In the genomic region with DNA sequence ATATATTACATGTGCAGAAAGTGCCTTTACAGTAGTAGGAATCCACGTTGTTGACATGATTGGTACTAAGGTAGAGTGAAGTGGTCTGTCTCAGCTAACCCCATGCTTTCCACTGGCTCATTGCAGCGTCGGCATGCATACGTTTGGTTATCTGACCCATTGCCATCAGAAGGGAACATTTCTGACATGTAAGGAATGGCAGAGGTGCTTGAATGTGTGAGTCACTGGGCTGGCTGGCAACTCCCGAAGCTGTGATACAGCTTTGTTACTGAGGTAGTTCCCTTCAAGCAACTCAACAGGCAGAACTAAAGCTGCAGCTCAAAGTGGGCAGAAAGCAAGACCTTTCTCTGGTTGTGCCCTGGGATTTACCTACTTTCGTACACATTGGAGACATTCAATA, we compare ENCODE assay signal across 25 mouse cellular contexts. TPM values are rescaled to one million over a fixed set of nuclear protein-coding genes. Genes with fewer than 3 reads are reported as not detected.
DNase-seq lines count a peak whose midpoint lies in the region; ATAC-seq lines count a peak whose summit lies in the region.
"Had no signal": no experiment of that assay in that cellular context is flagged by ENCODE, and none has a peak within 500 bp of the region (broad histone marks: within the 10 kb centered on the region; RNA-seq: fewer than 3 reads in every experiment).

No protein-coding gene starts in this region.

- H3K4me1 ChIP-seq in heart, embryonic 16.5 days (ENCODE audit: control insufficient read depth, insufficient read depth, low read length): peaks cover 5% of the 10 kb centered on the region; the same call in 1 of the 2 replicates
- no peaks in the 10 kb centered on the region for H3K4me1 ChIP-seq in hindbrain, embryonic 13.5 days (replicated peaks)
- H3K4me1 ChIP-seq: embryonic facial prominence, embryonic 12.5 days; embryonic facial prominence, embryonic 15.5 days; hindbrain, embryonic 15.5 days; intestine, embryonic 15.5 days had no signal

- H3K9me3 ChIP-seq in heart, embryonic 16.5 days (replicated peaks; ENCODE audit: control insufficient read depth, low read length): no peaks in the 10 kb centered on the region
- no peaks in the 10 kb centered on the region for H3K9me3 ChIP-seq in hindbrain, embryonic 13.5 days
- H3K9me3 ChIP-seq: embryonic facial prominence, embryonic 12.5 days; embryonic facial prominence, embryonic 15.5 days; heart, embryonic 13.5 days; hindbrain, embryonic 15.5 days; intestine, embryonic 15.5 days had no signal

- H3K36me3 ChIP-seq in heart, embryonic 16.5 days (ENCODE audit: control insufficient read depth, insufficient read depth): no peaks in the 10 kb centered on the region
- H3K36me3 ChIP-seq in hindbrain, embryonic 13.5 days: no peaks in the 10 kb centered on the region
- H3K36me3 ChIP-seq: embryonic facial prominence, embryonic 12.5 days; embryonic facial prominence, embryonic 15.5 days; heart, embryonic 13.5 days; hindbrain, embryonic 15.5 days; intestine, embryonic 15.5 days had no signal

- no peak overlapping the region for H3K4me3 ChIP-seq in heart, embryonic 16.5 days (ENCODE audit: low read length)
- no peak overlapping the region for H3K4me3 ChIP-seq in hindbrain, embryonic 13.5 days
- H3K4me3 ChIP-seq: embryonic facial prominence, embryonic 12.5 days; embryonic facial prominence, embryonic 15.5 days; gastrocnemius, adult 2 months; heart, adult 2 months; heart, embryonic 13.5 days; hindbrain, embryonic 15.5 days; intestine, embryonic 15.5 days had no signal

- no peak overlapping the region for H3K9ac ChIP-seq in heart, embryonic 16.5 days (ENCODE audit: low read length)
- H3K9ac ChIP-seq in hindbrain, embryonic 13.5 days: no peak overlapping the region
- H3K9ac ChIP-seq: embryonic facial prominence, embryonic 12.5 days; embryonic facial prominence, embryonic 15.5 days; forebrain, postnatal 0 days; heart, embryonic 13.5 days; hindbrain, embryonic 15.5 days; intestine, embryonic 15.5 days had no signal

- ATAC-seq in heart, embryonic 16.5 days (replicated peaks; ENCODE audit: extremely low read depth, insufficient read depth, low FRiP score): 0 out of 2 replicates have a peak, but pooled peaks have one; percentile 45
- ATAC-seq in hindbrain, embryonic 13.5 days (ENCODE audit: low FRiP score): no peak
- ATAC-seq: forebrain, embryonic 14.5 days; forebrain, postnatal 0 days; intestine, embryonic 15.5 days; Patski had no signal

- WGBS in heart, embryonic 16.5 days: 47% methylated on average over 6 of the region's 6 CpGs
- 93% methylated on average over 6 of the region's 6 CpGs for WGBS in hindbrain, embryonic 13.5 days

- no peak overlapping the region; the same call in 1 of the 2 replicates for H3K27ac ChIP-seq in heart, embryonic 16.5 days (ENCODE audit: low read length)
- no peak overlapping the region for H3K27ac ChIP-seq in hindbrain, embryonic 13.5 days
- H3K27ac ChIP-seq: embryonic facial prominence, embryonic 12.5 days; embryonic facial prominence, embryonic 15.5 days; gastrocnemius, adult 2 months; heart, adult 2 months; heart, embryonic 13.5 days; hindbrain, embryonic 15.5 days; intestine, embryonic 15.5 days had no signal

- DNase-seq in heart, adult 18-20 months: no peak
- DNase-seq in lung, adult 18-20 months: peak; percentile 15 to 16
- no peak for DNase-seq in lung, postnatal 10 days
- peak; percentile 19 for DNase-seq in NIH3T3 (ENCODE audit: low read depth)
- peak; percentile 15 for DNase-seq in lung, postnatal 25 days (ENCODE audit: low spot score)
- no peak for DNase-seq in cerebellum, postnatal 14 days
- DNase-seq: cerebellum, adult 18-20 months; cerebellum, adult 9-10 months; cerebellum, postnatal 25 days; forebrain, postnatal 0 days; gastrocnemius, adult 2 months; gastrocnemius, postnatal 14 days; heart, adult 2 months; heart, postnatal 14 days; heart, postnatal 4 days had no signal

- no peaks in the 10 kb centered on the region for H3K27me3 ChIP-seq in heart, embryonic 16.5 days (ENCODE audit: control insufficient read depth, insufficient read depth, low read length)
- no peaks in the 10 kb centered on the region for H3K27me3 ChIP-seq in hindbrain, embryonic 13.5 days
- H3K27me3 ChIP-seq: embryonic facial prominence, embryonic 12.5 days; embryonic facial prominence, embryonic 15.5 days; heart, embryonic 13.5 days; hindbrain, embryonic 15.5 days; intestine, embryonic 15.5 days; Patski had no signal

- H3K4me2 ChIP-seq in heart, embryonic 16.5 days (ENCODE audit: low read depth, low read length): no peak overlapping the region
- no peak overlapping the region for H3K4me2 ChIP-seq in hindbrain, embryonic 13.5 days
- H3K4me2 ChIP-seq: embryonic facial prominence, embryonic 12.5 days; embryonic facial prominence, embryonic 15.5 days; heart, embryonic 13.5 days; hindbrain, embryonic 15.5 days; intestine, embryonic 15.5 days had no signal

RNA-seq across cellular contexts. Expression of gene Cers3, which starts 8.3 kb away (rescaled TPM):
- 0.63 and 0.69 TPM in 2 replicates for polyA plus RNA-seq in heart, embryonic 16.5 days (2015; fragmentation: Nextera tagmentation; extraction: Ambion mirVana)
- under 1 TPM in 1 of 2 experiments, not detected in 1; 0.15 TPM for total RNA-seq in heart, adult 18-20 months (2021)
- 0.29 and 0.36 TPM in 2 replicates for polyA plus RNA-seq in hindbrain, embryonic 13.5 days (2015; fragmentation: Nextera tagmentation; extraction: Ambion mirVana)
- total RNA-seq: common myeloid progenitor, adult 5-6 weeks; gastrocnemius, adult 2 months; gastrocnemius, postnatal 14 days had no signal

RNA-seq across cellular contexts. Expression of gene Lins1, which starts 45.3 kb away (rescaled TPM):
- 10.1 and 10.8 TPM in 2 replicates for polyA plus RNA-seq in heart, embryonic 16.5 days (2015; fragmentation: Nextera tagmentation; extraction: Ambion mirVana)
- 1 to 10 TPM; 2.5 to 3.9 TPM for total RNA-seq in heart, adult 18-20 months (2021)
- polyA plus RNA-seq in hindbrain, embryonic 13.5 days (2015; fragmentation: Nextera tagmentation; extraction: Ambion mirVana): 17.0 and 17.1 TPM in 2 replicates

RNA-seq across cellular contexts. Expression of gene Asb7, which starts 45.6 kb away (rescaled TPM):
- polyA plus RNA-seq in heart, embryonic 16.5 days (2015; fragmentation: Nextera tagmentation; extraction: Ambion mirVana): 9.0 and 10.0 TPM in 2 replicates
- total RNA-seq in heart, adult 18-20 months (2021): 1 to 10 TPM; 5.7 to 6.2 TPM
- polyA plus RNA-seq in hindbrain, embryonic 13.5 days (2015; fragmentation: Nextera tagmentation; extraction: Ambion mirVana): 16.7 and 18.3 TPM in 2 replicates

Comparison
In these comparisons a context has a peak if more than half of its experiments do, and no peak if none do; other contexts are left out.
1. DNase-seq: peak in lung, adult 18-20 months (2 of 2), NIH3T3 (single experiment) and lung, postnatal 25 days (single experiment); none in heart, adult 18-20 months (0 of 2), lung, postnatal 10 days (single experiment) and cerebellum, postnatal 14 days (0 of 2).